Mouse (Mus musculus): ENCODE data around the gene Gatd1. TPM values are rescaled to one million over a fixed set of nuclear protein-coding genes. Genes with fewer than 3 reads are reported as not detected.

Gene Gatd1
- 31.5 to 40.0 TPM (median 35.3 TPM) in 4 replicates for total RNA-seq (2023)

GRCm38 (mm10) chr7:141413809-141414584 lies at the start of gene Gatd1:
TSS of gene Gatd1 (minus strand) at chr7:141414136.

GRCm38 (mm10) chr7:141460391-141461113 lies 46.6 kb upstream of the Gatd1 start, which contains the start of gene Cracr2b:
TSS of gene Cracr2b (plus strand) at chr7:141461094.

GRCm38 (mm10) chr7:141454967-141455551 lies 41.1 kb upstream of the Gatd1 start, which contains the start of gene Pnpla2:
TSS of gene Pnpla2 (plus strand) at chr7:141455198.

GRCm38 (mm10) chr7:141447110-141447991 lies 33.4 kb upstream of the Gatd1 start, which contains the start of gene Rplp2:
TSS of gene Rplp2 (plus strand) at chr7:141447370.

GRCm38 (mm10) chr7:141443828-141444237 lies 29.9 kb upstream of the Gatd1 start, which contains the start of gene Pidd1:
TSS of gene Pidd1 (minus strand) at chr7:141444025.

GRCm38 (mm10) chr7:141437178-141438120 lies 23.5 kb upstream of the Gatd1 start, which contains the start of gene Slc25a22:
TSS of gene Slc25a22 (minus strand) at chr7:141437892.

GRCm38 (mm10) chr7:141429310-141429709 lies 15.4 kb upstream of the Gatd1 start, which contains the start of gene Cend1:
TSS of gene Cend1 (minus strand) at chr7:141429491.

GRCm38 (mm10) chr7:141391625-141392551 lies 22.0 kb downstream of the Gatd1 start, which contains the start of gene Taldo1:
TSS of gene Taldo1 (plus strand) at chr7:141392199.

Other genes with a start within 250 kb of the Gatd1 start
- gene Rnh1, start 241.3 kb downstream of the Gatd1 start, total RNA-seq (2023) = 61.9 to 82.6 TPM (median 69.3 TPM) in 4 replicates
- gene Hras, start 220.1 kb downstream of the Gatd1 start, total RNA-seq (2023) = 23.0 to 30.6 TPM (median 27.5 TPM) in 4 replicates
- 6.4 to 9.6 TPM (median 7.2 TPM) in 4 replicates for gene Lrrc56, start 220.0 kb downstream of the Gatd1 start, total RNA-seq (2023)
- gene Lmntd2, start 200.1 kb downstream of the Gatd1 start, total RNA-seq (2023) = 3.9 to 5.0 TPM (median 4.8 TPM) in 4 replicates
- gene Rassf7, start 198.3 kb downstream of the Gatd1 start, total RNA-seq (2023) = 8.9 to 16.1 TPM (median 13.3 TPM) in 4 replicates
- gene Phrf1, start 185.4 kb downstream of the Gatd1 start, total RNA-seq (2023) = 147 to 159 TPM (median 152 TPM) in 4 replicates
- gene Irf7, start 147.7 kb downstream of the Gatd1 start, total RNA-seq (2023) = 33.8 to 42.4 TPM (median 37.0 TPM) in 4 replicates
- gene Cdhr5, start 137.3 kb downstream of the Gatd1 start, total RNA-seq (2023) = not detected in 4 replicates
- not detected in 4 replicates for gene Sct, start 135.0 kb downstream of the Gatd1 start, total RNA-seq (2023)
- not detected in 4 replicates for gene Drd4, start 122.1 kb downstream of the Gatd1 start, total RNA-seq (2023)
- 33.5 to 54.6 TPM (median 42.7 TPM) in 4 replicates for gene Deaf1, start 86.4 kb downstream of the Gatd1 start, total RNA-seq (2023)
- gene Tmem80, start 86.4 kb downstream of the Gatd1 start, total RNA-seq (2023) = 15.2 to 22.8 TPM (median 16.4 TPM) in 4 replicates
- 1.0 to 1.3 TPM in 2 of 4 replicates, not detected in the others for gene Eps8l2, start 75.3 kb downstream of the Gatd1 start, total RNA-seq (2023)
- 130 to 142 TPM (median 131 TPM) in 4 replicates for gene Taldo1, start 21.9 kb downstream of the Gatd1 start, total RNA-seq (2023)
- not detected in 4 replicates for gene Cend1, start 15.4 kb upstream of the Gatd1 start, total RNA-seq (2023)
- gene Slc25a22, start 23.8 kb upstream of the Gatd1 start, total RNA-seq (2023) = 37.9 to 49.5 TPM (median 44.6 TPM) in 4 replicates
- 6.9 to 9.3 TPM (median 7.8 TPM) in 4 replicates for gene Pidd1, start 29.9 kb upstream of the Gatd1 start, total RNA-seq (2023)
- 2,356 to 2,462 TPM (median 2,431 TPM) in 4 replicates for gene Rplp2, start 33.2 kb upstream of the Gatd1 start, total RNA-seq (2023)
- 48.4 to 57.9 TPM (median 51.2 TPM) in 4 replicates for gene Pnpla2, start 41.1 kb upstream of the Gatd1 start, total RNA-seq (2023)
- gene Cracr2b, start 47.0 kb upstream of the Gatd1 start, total RNA-seq (2023) = not detected in 4 replicates
- 11.2 to 13.1 TPM (median 12.1 TPM) in 4 replicates for gene Cd151, start 53.3 kb upstream of the Gatd1 start, total RNA-seq (2023)
- gene Polr2l, start 61.0 kb upstream of the Gatd1 start, total RNA-seq (2023) = 14.1 to 17.7 TPM (median 14.9 TPM) in 4 replicates
- 1.0 to 2.8 TPM (median 1.1 TPM) in 4 replicates for gene Tspan4, start 61.1 kb upstream of the Gatd1 start, total RNA-seq (2023)
- gene Chid1, start 125.7 kb upstream of the Gatd1 start, total RNA-seq (2023) = 18.5 to 24.9 TPM (median 20.6 TPM) in 4 replicates
- 35.6 to 44.2 TPM (median 42.8 TPM) in 4 replicates for gene Ap2a2, start 148.0 kb upstream of the Gatd1 start, total RNA-seq (2023)
- not detected in 4 replicates for gene Muc6, start 241.2 kb upstream of the Gatd1 start, total RNA-seq (2023)